Mouse (Mus musculus): ENCODE data around the gene Polr3gl.

GRCm38 (mm10) chr3:96563911-96564632 is 29.9 kb downstream of the Polr3gl start:
- TF ChIP-seq ZNF384 (IDR thresholded peaks at IDR 0.05; ENCODE audit: low read depth, low read length) (no peak), ZC3H11A (IDR thresholded peaks at IDR 0.05; ENCODE audit: borderline replicate concordance, low read depth, low read length) (no peak)

All from ES-E14 (cell line).